Mouse (Mus musculus) neural tube, embryonic 15.5 days (tissue): ENCODE measurements around the gene Abi3bp. TPM values are rescaled to one million over a fixed set of nuclear protein-coding genes. Genes with fewer than 3 reads are reported as not detected.

Source experiments
- ATAC-seq: fragments of 200-750 bp; cut with Nextera tagmentation; 2 replicates; pipeline ENCODE4 v1.8.0; 2017; ENCODE audit warnings: mild to moderate bottlenecking, moderate TSS enrichment, moderate library complexity; ENCODE audit not compliant: low FRiP score
- H3K27ac ChIP-seq: fragments of 300-500 bp; sonication (generic); replicated peaks from 2 replicates; pipeline ENCODE4 v1.5.1; 2015; ENCODE audit warnings: mild to moderate bottlenecking, inconsistent platforms
- H3K27me3 ChIP-seq: fragments of 300-500 bp; sonication (generic); replicated peaks from 2 replicates; pipeline ENCODE4 v1.6.1; 2015; ENCODE audit warnings: inconsistent platforms
- H3K36me3 ChIP-seq: fragments of 300-500 bp; sonication (generic); 2 replicates; pipeline ENCODE4 v1.6.1; 2015; ENCODE audit warnings: inconsistent platforms
- H3K4me1 ChIP-seq: fragments of 300-500 bp; sonication (generic); 2 replicates; pipeline ENCODE4 v1.6.1; 2015; ENCODE audit warnings: inconsistent platforms
- H3K4me2 ChIP-seq: fragments of 300-500 bp; sonication (generic); 2 replicates; pipeline ENCODE4 v1.6.1; 2015; ENCODE audit warnings: inconsistent platforms, mild to moderate bottlenecking, moderate library complexity
- H3K4me3 ChIP-seq: fragments of 300-500 bp; sonication (generic); replicated peaks from 2 replicates; pipeline ENCODE4 v1.5.1; 2015; ENCODE audit warnings: mild to moderate bottlenecking, inconsistent platforms
- H3K9ac ChIP-seq: fragments of 300-500 bp; sonication (generic); replicated peaks from 2 replicates; pipeline ENCODE4 v1.6.1; 2015; ENCODE audit warnings: mild to moderate bottlenecking, inconsistent platforms
- H3K9me3 ChIP-seq: fragments of 300-500 bp; sonication (generic); replicated peaks from 2 replicates; pipeline ENCODE4 v1.6.1; 2016; ENCODE audit warnings: inconsistent platforms
- WGBS: fragments of 180-500 bp; shearing (Covaris S2); methylation state at CpG from one replicate; pipeline ENCODE4 v1.1.7; 2015; ENCODE audit warnings: mixed read lengths; 5-methylcytosine and 5-hydroxymethylcytosine counted together
- polyA plus RNA-seq: library from polyadenylated mRNA; unstranded; fragments of >200 nt; fragmentation: Nextera tagmentation; extraction: Ambion mirVana; gene quantifications from 2 replicates; pipeline ENCODE4 v1.2.1, GENCODE M21; 2015

Gene Abi3bp
- polyA plus RNA-seq, 1 experiment from 2014 or later = 2.2 TPM

- no peaks in the 10 kb centered on the region for H3K4me1 ChIP-seq
- H3K27ac ChIP-seq = no peak overlapping the region
- no peak overlapping the region for H3K9ac ChIP-seq
- no peak overlapping the region for H3K4me2 ChIP-seq
- WGBS = 96% methylated on average over 3 of the region's 3 CpGs
- H3K27me3 ChIP-seq = no peaks in the 10 kb centered on the region
- H3K4me3 ChIP-seq = no peak overlapping the region
- H3K9me3 ChIP-seq = no peaks in the 10 kb centered on the region
- ATAC-seq = no peak
- peaks cover 29% of the 10 kb centered on the region for H3K36me3 ChIP-seq
Observed at GRCm38 (mm10) chr16:56700898-56701297, 223.2 kb downstream of the Abi3bp start.

GRCm38 (mm10) chr16:56705731-56706130 is 228.1 kb downstream of the Abi3bp start:
- Histone ChIP-seq H3K4me2 (no peak overlapping the region), H3K9me3 (no peaks in the 10 kb centered on the region), H3K27ac (no peak overlapping the region), H3K27me3 (no peaks in the 10 kb centered on the region), H3K9ac (no peak overlapping the region), H3K4me1 (no peaks in the 10 kb centered on the region), H3K36me3 (peaks cover 53% of the 10 kb centered on the region), H3K4me3 (no peak overlapping the region)
- 93% methylated on average over 3 of the region's 3 CpGs for WGBS
- no peak for ATAC-seq

DNA sequence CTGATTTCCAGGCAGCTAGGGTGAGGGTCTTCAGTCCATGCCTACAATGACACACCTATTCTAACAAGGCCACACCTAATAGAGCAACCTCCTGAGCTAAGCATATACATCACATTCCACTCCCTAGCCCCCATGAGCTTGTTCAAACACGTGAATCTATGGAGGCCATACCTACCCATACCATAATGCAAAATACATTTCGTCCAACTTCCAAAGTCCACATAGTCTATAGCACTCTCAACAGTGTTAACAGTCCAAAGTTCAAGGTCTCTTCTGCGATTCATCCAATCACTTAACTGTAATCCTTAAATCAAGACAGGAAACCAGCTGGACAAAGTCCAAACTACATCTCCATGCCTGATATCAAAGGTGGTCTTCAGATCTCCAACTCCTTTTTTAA is 232.4 kb downstream of the Abi3bp start:
- Histone ChIP-seq H3K27ac (no peak overlapping the region), H3K36me3 (peaks cover 50% of the 10 kb centered on the region), H3K4me1 (peaks cover 9% of the 10 kb centered on the region), H3K9me3 (no peaks in the 10 kb centered on the region), H3K9ac (no peak overlapping the region), H3K4me2 (no peak overlapping the region), H3K27me3 (no peaks in the 10 kb centered on the region), H3K4me3 (no peak overlapping the region)
- ATAC-seq = no peak
- 97% methylated on average over 3 of the region's 3 CpGs for whole genome bisulfite sequencing

- H3K9ac ChIP-seq = 0 out of 2 replicates have a peak overlapping the region, but pooled peaks have one; percentile 88
- 77% methylated on average over 3 of the region's 3 CpGs for WGBS
- ATAC-seq = no peak
- H3K4me2 ChIP-seq = peak overlapping the region; percentile 73
- H3K27ac ChIP-seq = no peak overlapping the region
- H3K36me3 ChIP-seq = peaks cover 16% of the 10 kb centered on the region
- H3K27me3 ChIP-seq = no peaks in the 10 kb centered on the region
- H3K9me3 ChIP-seq = no peaks in the 10 kb centered on the region
- H3K4me1 ChIP-seq = peaks cover 26% of the 10 kb centered on the region
- peak overlapping the region; percentile 81; the same call in 1 of the 2 replicates for H3K4me3 ChIP-seq
Observed at GRCm38 (mm10) chr16:56715608-56716007, 237.9 kb downstream of the Abi3bp start.

DNA sequence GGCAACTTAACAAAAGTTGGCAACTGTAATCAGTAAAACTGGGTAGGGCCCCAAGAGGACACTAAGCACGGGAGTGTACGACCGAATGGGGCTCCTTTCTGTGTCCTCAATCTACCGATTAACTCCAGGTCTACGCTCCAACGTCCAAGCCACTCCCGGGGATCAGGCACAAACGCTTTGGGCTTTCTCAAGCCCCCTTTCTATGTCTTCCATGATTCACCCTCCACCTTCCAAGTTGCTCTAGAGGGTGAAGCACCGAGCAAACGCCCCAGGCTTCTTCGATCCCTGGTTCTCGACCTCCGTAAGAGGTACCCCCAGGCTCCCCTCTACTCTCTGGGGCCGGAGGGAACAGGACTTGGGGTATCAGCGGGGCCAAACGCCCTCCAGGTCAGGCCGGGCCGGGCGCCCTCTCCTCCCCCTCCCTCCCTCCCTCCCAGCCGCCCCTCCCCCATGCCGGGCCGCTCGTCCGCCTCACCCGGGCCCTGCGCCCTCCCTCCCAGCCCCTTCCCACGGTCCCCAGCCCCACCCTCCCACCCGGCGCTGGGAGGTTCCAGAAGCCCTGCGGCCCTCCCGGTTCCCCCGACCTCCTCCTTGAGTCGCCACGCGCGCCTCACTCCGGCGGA is 239.0 kb downstream of the Abi3bp start:
- Histone ChIP-seq H3K9ac (peak overlapping the region; percentile 88), H3K4me3 (peak overlapping the region; percentile 81), H3K27me3 (no peaks in the 10 kb centered on the region), H3K4me1 (peaks cover 26% of the 10 kb centered on the region), H3K36me3 (peaks cover 5% of the 10 kb centered on the region), H3K4me2 (peak overlapping the region; percentile 73), H3K9me3 (no peaks in the 10 kb centered on the region), H3K27ac (peak overlapping the region; percentile 98)
- WGBS = 0% methylated on average over 29 of the region's 38 CpGs
- peak; percentile 75 for ATAC-seq

- H3K4me3 ChIP-seq = peak within 1 kb of the TSS; percentile 81
- under 1% methylated on average over 62 of the region's 62 CpGs for WGBS
- peak within 1 kb of the TSS; percentile 73 for H3K4me2 ChIP-seq
- ATAC-seq = peak; percentile 98
- H3K27ac ChIP-seq = peak within 1 kb of the TSS; percentile 98
- H3K27me3 ChIP-seq = no peaks in the 10 kb centered on the region
- H3K36me3 ChIP-seq = no peaks in the 10 kb centered on the region
- peak within 1 kb of the TSS; percentile 88 for H3K9ac ChIP-seq
- H3K4me1 ChIP-seq = peaks cover 26% of the 10 kb centered on the region
- no peaks in the 10 kb centered on the region for H3K9me3 ChIP-seq
Observed at GRCm38 (mm10) chr16:56717224-56718200, 239.8 kb downstream of the Abi3bp start, which contains the start of gene Tfg. Tfg (minus strand) TSS chr16:56717450.

- Histone ChIP-seq H3K9me3 (no peaks in the 10 kb centered on the region), H3K36me3 (no peaks in the 10 kb centered on the region), H3K27me3 (no peaks in the 10 kb centered on the region), H3K4me3 (no peak overlapping the region), H3K4me1 (peaks cover 24% of the 10 kb centered on the region), H3K9ac (no peak overlapping the region), H3K27ac (no peak overlapping the region), H3K4me2 (no peak overlapping the region)
- ATAC-seq = no peak
Observed at GRCm38 (mm10) chr16:56719031-56719430, 241.4 kb downstream of the Abi3bp start.

GRCm38 (mm10) chr16:56722357-56722756 is 244.7 kb downstream of the Abi3bp start:
- WGBS = 74% methylated on average over 4 of the region's 4 CpGs
- no peaks in the 10 kb centered on the region for H3K27me3 ChIP-seq
- H3K9ac ChIP-seq = no peak overlapping the region

DNA sequence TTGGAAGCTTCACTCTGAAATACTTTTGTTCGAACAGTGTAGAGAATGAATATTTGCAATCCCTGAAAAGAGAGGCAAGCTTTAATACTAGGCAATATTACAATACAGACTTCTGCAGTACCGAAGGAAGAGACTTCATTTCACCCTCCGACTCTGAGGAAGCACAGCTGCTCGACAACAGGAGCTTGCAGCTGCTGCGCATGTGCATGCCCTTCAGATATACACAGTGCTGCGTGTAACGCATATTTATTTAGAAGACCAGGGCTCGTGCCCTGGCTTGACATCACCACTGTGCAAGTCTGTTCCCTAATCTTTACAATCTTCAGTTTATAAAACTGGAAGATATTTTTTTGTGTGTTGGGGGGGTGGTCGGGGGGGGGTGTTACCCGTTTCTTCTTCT is 247.2 kb downstream of the Abi3bp start:
- H3K4me1 ChIP-seq = no peaks in the 10 kb centered on the region
- H3K36me3 ChIP-seq = no peaks in the 10 kb centered on the region
- ATAC-seq = no peak
- H3K4me2 ChIP-seq = no peak overlapping the region
- WGBS = 81% methylated on average over 10 of the region's 10 CpGs
- no peaks in the 10 kb centered on the region for H3K9me3 ChIP-seq
- no peak overlapping the region for H3K27ac ChIP-seq
- no peak overlapping the region for H3K9ac ChIP-seq
- H3K27me3 ChIP-seq = no peaks in the 10 kb centered on the region
- no peak overlapping the region for H3K4me3 ChIP-seq

More at GRCm38 (mm10) chr16:56722357-56722756, 244.7 kb downstream of the Abi3bp start:
- Histone ChIP-seq H3K4me3 (no peak overlapping the region), H3K4me1 (peaks cover 4% of the 10 kb centered on the region; the same call in 1 of the 2 replicates), H3K36me3 (no peaks in the 10 kb centered on the region), H3K4me2 (no peak overlapping the region), H3K27ac (no peak overlapping the region), H3K9me3 (no peaks in the 10 kb centered on the region)
- ATAC-seq = no peak

DNA sequence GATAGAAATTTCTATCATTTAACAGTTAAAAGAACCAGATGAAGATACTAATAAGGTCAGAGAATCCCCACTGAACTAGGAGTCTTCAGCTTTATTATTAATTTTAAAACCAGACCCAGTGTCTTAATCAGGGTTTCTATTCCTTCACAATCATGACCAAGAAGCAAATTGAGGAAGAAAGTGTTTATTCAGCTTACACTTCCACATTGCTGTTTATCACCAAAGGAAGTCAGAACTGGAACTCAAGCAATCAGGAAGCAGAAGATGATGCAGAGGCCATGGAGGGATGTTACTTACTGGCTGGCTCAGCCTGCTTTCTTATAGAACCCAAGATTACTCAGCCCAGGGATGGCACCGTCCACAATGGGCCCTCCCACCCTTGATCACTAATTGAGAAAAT is 251.4 kb downstream of the Abi3bp start:
- H3K4me2 ChIP-seq = no peak overlapping the region
- no peak overlapping the region for H3K4me3 ChIP-seq
- H3K27me3 ChIP-seq = no peaks in the 10 kb centered on the region
- WGBS = 25% methylated on average over 1 of the region's 1 CpGs
- no peak for ATAC-seq
- H3K27ac ChIP-seq = no peak overlapping the region
- H3K9ac ChIP-seq = no peak overlapping the region
- no peaks in the 10 kb centered on the region for H3K9me3 ChIP-seq
- no peaks in the 10 kb centered on the region for H3K4me1 ChIP-seq
- no peaks in the 10 kb centered on the region for H3K36me3 ChIP-seq
